Mouse (Mus musculus): ENCODE data around the gene 4933428G20Rik. TPM values are rescaled to one million over a fixed set of nuclear protein-coding genes. Genes with fewer than 3 reads are reported as not detected.

4933428G20Rik gene
- polyA plus RNA-seq, 1 experiment: 1.0 TPM

- Histone ChIP-seq H3K79me2 (ENCODE audit: control insufficient read depth, insufficient read depth) (no peaks in the 10 kb centered on the region), H3K4me3 (no peak overlapping the region), H3K4me2 (ENCODE audit: low read depth) (no peak overlapping the region), H3K36me3 (ENCODE audit: control insufficient read depth, insufficient read depth) (no peaks in the 10 kb centered on the region), H3ac (ENCODE audit: control insufficient read depth, insufficient read length) (no peak overlapping the region), H3K27me3 (ENCODE audit: control insufficient read depth, insufficient read depth, insufficient read length) (peaks cover 32% of the 10 kb centered on the region)
- TF ChIP-seq USF1 (IDR thresholded peaks at IDR 0.05; ENCODE audit: low read depth) (no peak), E2F4 (IDR thresholded peaks at IDR 0.05; ENCODE audit: insufficient read depth) (no peak), MAX (IDR thresholded peaks at IDR 0.05; ENCODE audit: low read depth) (no peak), SRF (IDR thresholded peaks at IDR 0.05; ENCODE audit: control insufficient read depth, insufficient read length, low read depth) (no peak), TCF12 (IDR thresholded peaks at IDR 0.05; ENCODE audit: insufficient read depth, poor library complexity, severe bottlenecking) (no peak), MYOG (IDR thresholded peaks at IDR 0.05; ENCODE audit: control insufficient read depth in 1 of 3, insufficient read depth in 1 of 3, insufficient read length in 2 of 3, low read depth in 2 of 3) (no peak), REST (IDR thresholded peaks at IDR 0.05; ENCODE audit: insufficient read depth, insufficient read length) (no peak), CEBPB (IDR thresholded peaks at IDR 0.05; ENCODE audit: insufficient read depth, poor library complexity, severe bottlenecking) (no peak), TCF3 (IDR thresholded peaks at IDR 0.05; ENCODE audit: insufficient read length, low read depth) (no peak), MYOD1 (IDR thresholded peaks at IDR 0.05; ENCODE audit: control insufficient read depth in 1 of 3, insufficient read length in 2 of 3, low read depth in 2 of 3) (no peak), POLR2A (IDR thresholded peaks at IDR 0.05; ENCODE audit: insufficient read length, low read depth) (no peak), POLR2AphosphoS2 (IDR thresholded peaks at IDR 0.05; ENCODE audit: insufficient read length, low read depth) (no peak)
Measured at GRCm38 (mm10) chr11:97513066-97513465, 12.9 kb upstream of the 4933428G20Rik start.

- no peaks in the 10 kb centered on the region for H3K79me2 ChIP-seq (ENCODE audit: control insufficient read depth, insufficient read depth)
- no peak overlapping the region for H3K4me2 ChIP-seq (ENCODE audit: low read depth)
- H3K27me3 ChIP-seq (ENCODE audit: control insufficient read depth, insufficient read depth, insufficient read length): peaks cover 29% of the 10 kb centered on the region
- H3K36me3 ChIP-seq (ENCODE audit: control insufficient read depth, insufficient read depth): no peaks in the 10 kb centered on the region
- no peak overlapping the region for H3ac ChIP-seq (ENCODE audit: control insufficient read depth, insufficient read length)
- TF ChIP-seq MYOG (IDR thresholded peaks at IDR 0.05; ENCODE audit: control insufficient read depth in 1 of 3, insufficient read depth in 1 of 3, insufficient read length in 2 of 3, low read depth in 2 of 3): no peak
- no peak for TF ChIP-seq E2F4 (IDR thresholded peaks at IDR 0.05; ENCODE audit: insufficient read depth)
- TF ChIP-seq POLR2AphosphoS2 (IDR thresholded peaks at IDR 0.05; ENCODE audit: insufficient read length, low read depth): no peak
- TF ChIP-seq REST (IDR thresholded peaks at IDR 0.05; ENCODE audit: insufficient read depth, insufficient read length): no peak
- no peak for TF ChIP-seq USF1 (IDR thresholded peaks at IDR 0.05; ENCODE audit: low read depth)
- TF ChIP-seq POLR2A (IDR thresholded peaks at IDR 0.05; ENCODE audit: insufficient read length, low read depth): no peak
- TF ChIP-seq TCF12 (IDR thresholded peaks at IDR 0.05; ENCODE audit: insufficient read depth, poor library complexity, severe bottlenecking): no peak
- no peak for TF ChIP-seq MAX (IDR thresholded peaks at IDR 0.05; ENCODE audit: low read depth)
- TF ChIP-seq TCF3 (IDR thresholded peaks at IDR 0.05; ENCODE audit: insufficient read length, low read depth): no peak
- TF ChIP-seq SRF (IDR thresholded peaks at IDR 0.05; ENCODE audit: control insufficient read depth, insufficient read length, low read depth): no peak
- TF ChIP-seq MYOD1 (IDR thresholded peaks at IDR 0.05; ENCODE audit: control insufficient read depth in 1 of 3, insufficient read length in 2 of 3, low read depth in 2 of 3): no peak
- no peak for TF ChIP-seq CEBPB (IDR thresholded peaks at IDR 0.05; ENCODE audit: insufficient read depth, poor library complexity, severe bottlenecking)
- H3K4me3 ChIP-seq: no peak overlapping the region
Measured at GRCm38 (mm10) chr11:97512511-97512910, 12.4 kb upstream of the 4933428G20Rik start.

- Histone ChIP-seq H3K4me2 (ENCODE audit: low read depth) (no peak overlapping the region), H3ac (ENCODE audit: control insufficient read depth, insufficient read length) (no peak overlapping the region), H3K36me3 (ENCODE audit: control insufficient read depth, insufficient read depth) (no peaks in the 10 kb centered on the region), H3K4me3 (no peak overlapping the region), H3K79me2 (ENCODE audit: control insufficient read depth, insufficient read depth) (no peaks in the 10 kb centered on the region), H3K27me3 (ENCODE audit: control insufficient read depth, insufficient read depth, insufficient read length) (peaks cover 22% of the 10 kb centered on the region)
- TF ChIP-seq REST (IDR thresholded peaks at IDR 0.05; ENCODE audit: insufficient read depth, insufficient read length): no peak
- TF ChIP-seq POLR2A (IDR thresholded peaks at IDR 0.05; ENCODE audit: insufficient read length, low read depth): no peak
- TF ChIP-seq SRF (IDR thresholded peaks at IDR 0.05; ENCODE audit: control insufficient read depth, insufficient read length, low read depth): no peak
- TF ChIP-seq MAX (IDR thresholded peaks at IDR 0.05; ENCODE audit: low read depth): no peak
- no peak for TF ChIP-seq TCF3 (IDR thresholded peaks at IDR 0.05; ENCODE audit: insufficient read length, low read depth)
- no peak for TF ChIP-seq USF1 (IDR thresholded peaks at IDR 0.05; ENCODE audit: low read depth)
- TF ChIP-seq MYOD1 (IDR thresholded peaks at IDR 0.05; ENCODE audit: control insufficient read depth in 1 of 3, insufficient read length in 2 of 3, low read depth in 2 of 3): no peak
- no peak for TF ChIP-seq TCF12 (IDR thresholded peaks at IDR 0.05; ENCODE audit: insufficient read depth, poor library complexity, severe bottlenecking)
- no peak for TF ChIP-seq CEBPB (IDR thresholded peaks at IDR 0.05; ENCODE audit: insufficient read depth, poor library complexity, severe bottlenecking)
- TF ChIP-seq E2F4 (IDR thresholded peaks at IDR 0.05; ENCODE audit: insufficient read depth): no peak
- no peak for TF ChIP-seq MYOG (IDR thresholded peaks at IDR 0.05; ENCODE audit: control insufficient read depth in 1 of 3, insufficient read depth in 1 of 3, insufficient read length in 2 of 3, low read depth in 2 of 3)
- no peak for TF ChIP-seq POLR2AphosphoS2 (IDR thresholded peaks at IDR 0.05; ENCODE audit: insufficient read length, low read depth)
Measured at GRCm38 (mm10) chr11:97511661-97512369, 11.7 kb upstream of the 4933428G20Rik start.

GRCm38 (mm10) chr11:97510966-97511660, 11.0 kb upstream of the 4933428G20Rik start:
- H3ac ChIP-seq (ENCODE audit: control insufficient read depth, insufficient read length): no peak overlapping the region
- peaks cover 17% of the 10 kb centered on the region for H3K27me3 ChIP-seq (ENCODE audit: control insufficient read depth, insufficient read depth, insufficient read length)
- no peak for TF ChIP-seq MAX (IDR thresholded peaks at IDR 0.05; ENCODE audit: low read depth)
- TF ChIP-seq CEBPB (IDR thresholded peaks at IDR 0.05; ENCODE audit: insufficient read depth, poor library complexity, severe bottlenecking): no peak
- TF ChIP-seq SRF (IDR thresholded peaks at IDR 0.05; ENCODE audit: control insufficient read depth, insufficient read length, low read depth): no peak
- no peak for TF ChIP-seq MYOG (IDR thresholded peaks at IDR 0.05; ENCODE audit: control insufficient read depth in 1 of 3, insufficient read depth in 1 of 3, insufficient read length in 2 of 3, low read depth in 2 of 3)
- no peak for TF ChIP-seq TCF12 (IDR thresholded peaks at IDR 0.05; ENCODE audit: insufficient read depth, poor library complexity, severe bottlenecking)
- TF ChIP-seq MYOD1 (IDR thresholded peaks at IDR 0.05; ENCODE audit: control insufficient read depth in 1 of 3, insufficient read length in 2 of 3, low read depth in 2 of 3): no peak
- TF ChIP-seq E2F4 (IDR thresholded peaks at IDR 0.05; ENCODE audit: insufficient read depth): no peak
- no peak for TF ChIP-seq TCF3 (IDR thresholded peaks at IDR 0.05; ENCODE audit: insufficient read length, low read depth)
- TF ChIP-seq POLR2AphosphoS2 (IDR thresholded peaks at IDR 0.05; ENCODE audit: insufficient read length, low read depth): no peak
- TF ChIP-seq POLR2A (IDR thresholded peaks at IDR 0.05; ENCODE audit: insufficient read length, low read depth): no peak
- no peak for TF ChIP-seq USF1 (IDR thresholded peaks at IDR 0.05; ENCODE audit: low read depth)
- H3K79me2 ChIP-seq (ENCODE audit: control insufficient read depth, insufficient read depth): no peaks in the 10 kb centered on the region
- H3K4me2 ChIP-seq (ENCODE audit: low read depth): no peak overlapping the region
- H3K36me3 ChIP-seq (ENCODE audit: control insufficient read depth, insufficient read depth): no peaks in the 10 kb centered on the region
- no peak overlapping the region for H3K4me3 ChIP-seq

All from myocyte (in vitro differentiated cells).